Mouse (Mus musculus): ENCODE results near the gene Krtap12-1.

- TF ChIP-seq POLR2A (IDR thresholded peaks at IDR 0.05; ENCODE audit: borderline replicate concordance, extremely low read depth, insufficient read depth, insufficient read length, poor library complexity, severe bottlenecking) (no peak), CTCF (IDR thresholded peaks at IDR 0.05; ENCODE audit: borderline replicate concordance, extremely low read depth, insufficient read depth, insufficient read length) (no peak)
These were observed 33.0 kb downstream of the Krtap12-1 start for GRCm38 (mm10) chr10:77753448-77753847.
